Mouse (Mus musculus) left cerebral cortex, adult 2 months (tissue): Measurements from ENCODE around the gene Cbx4. TPM values are rescaled to one million over a fixed set of nuclear protein-coding genes. Genes with fewer than 3 reads are reported as not detected.

Experiments
- DNase-seq, 2 experiments: peaks; one replicate each; pipeline ENCODE4 v3.0.0; 2021 to 2022; ENCODE audit warnings: low spot score in 2 of 2, mixed read lengths in 1 of 2; ENCODE audit errors: extremely low spot score in 1 of 2
- H3K27ac ChIP-seq: fragments of 200-600 bp; 2 replicates; pipeline ENCODE4 v1.8.1; 2022
- H3K4me3 ChIP-seq: fragments of 200-600 bp; 2 replicates; pipeline ENCODE4 v1.8.1; 2022
- CTCF ChIP-seq: fragments of 200-600 bp; IDR thresholded peaks from 2 replicates; pipeline ENCODE4 v1.8.1; 2022; ENCODE audit warnings: antibody characterized with exemption, mild to moderate bottlenecking, moderate library complexity
- intact Hi-C: fragments of 180-260 bp; cut with DNase I; formaldehyde crosslinking; loops from one replicate; pipeline ENCODE4 v1.15.1; 2025
- total RNA-seq, 2 experiments: library from RNA; stranded (reverse); gene quantifications; 2 replicates each; pipeline ENCODE4 v1.2.3; 2021

Gene Cbx4
- total RNA-seq, 2 experiments from 2014 or later, result 51.4 to 54.3 TPM

DNA sequence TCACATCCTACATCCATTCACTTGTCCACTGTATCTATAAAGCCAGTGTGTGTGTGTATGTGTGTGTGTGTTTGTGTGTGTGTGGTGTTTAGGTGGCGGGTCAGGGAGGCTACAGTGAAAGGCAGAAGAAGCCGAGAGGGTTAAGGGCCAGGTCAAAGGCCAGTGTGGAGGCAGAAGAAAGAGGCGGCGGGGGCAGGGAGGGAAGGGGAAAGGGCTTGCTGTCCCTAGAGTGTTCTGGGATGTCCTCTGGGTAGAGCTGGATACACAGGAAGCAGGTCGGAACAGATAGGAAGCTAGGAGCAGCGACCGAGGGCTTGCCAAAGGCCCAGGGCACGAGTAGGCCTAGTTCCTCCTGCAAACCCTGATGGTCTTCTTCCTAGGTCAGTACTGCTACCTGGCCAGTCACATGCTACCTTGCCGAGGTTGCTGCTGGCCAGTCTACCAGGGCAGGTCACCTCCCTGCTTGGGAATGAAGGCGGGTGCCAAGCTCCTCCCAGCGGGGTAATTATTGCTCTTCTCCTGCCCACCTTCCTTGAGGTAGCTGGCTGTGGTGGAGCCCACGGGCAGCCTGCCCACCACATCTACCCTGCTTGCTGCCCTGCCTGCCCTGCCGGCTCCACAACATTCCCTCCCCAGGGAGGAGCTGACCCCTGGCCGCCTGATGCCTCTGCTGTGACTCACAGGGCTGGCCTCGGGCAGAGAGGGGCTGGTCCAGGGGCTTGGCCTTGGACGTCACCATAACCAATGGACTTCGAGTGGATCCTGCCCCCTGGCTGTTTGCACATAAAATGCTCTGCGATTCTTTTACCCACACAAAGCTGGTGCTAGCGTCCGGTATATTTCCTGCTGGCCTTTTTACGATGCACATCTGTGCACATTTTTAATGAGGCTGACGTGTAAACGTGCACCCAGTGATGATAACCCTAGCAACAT, 40.2 kb upstream of the Cbx4 start:
- intact Hi-C loops, result no loop called here
- Histone ChIP-seq H3K27ac (no peak overlapping the region), H3K4me3 (no peak overlapping the region)
- peak; percentile 59 for TF ChIP-seq CTCF
- peak; percentile 24 to 37 for DNase-seq

DNA sequence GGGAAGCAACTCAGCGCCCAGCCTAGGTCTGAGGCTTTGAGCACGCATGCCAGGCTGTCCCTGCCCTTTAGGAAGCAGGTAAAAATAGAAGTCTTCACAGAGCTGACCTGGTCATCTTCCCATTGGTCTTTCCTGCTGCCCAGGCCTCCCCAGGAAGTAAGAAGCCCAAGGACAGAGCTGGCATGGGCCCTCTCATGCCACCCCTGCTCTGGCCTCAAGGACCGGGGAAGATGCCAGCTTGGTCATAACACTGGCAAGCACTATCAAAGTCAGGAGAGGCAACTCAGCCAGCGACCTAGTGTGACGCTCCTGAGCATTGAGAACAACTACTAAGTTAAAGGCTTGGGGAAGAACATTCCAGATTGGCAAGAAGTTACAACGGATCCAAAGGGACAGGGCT, 38.5 kb upstream of the Cbx4 start:
- no peak overlapping the region for H3K27ac ChIP-seq
- intact Hi-C loops, result no loop called here
- DNase-seq, result no peak
- no peak for TF ChIP-seq CTCF
- no peak overlapping the region for H3K4me3 ChIP-seq

DNA sequence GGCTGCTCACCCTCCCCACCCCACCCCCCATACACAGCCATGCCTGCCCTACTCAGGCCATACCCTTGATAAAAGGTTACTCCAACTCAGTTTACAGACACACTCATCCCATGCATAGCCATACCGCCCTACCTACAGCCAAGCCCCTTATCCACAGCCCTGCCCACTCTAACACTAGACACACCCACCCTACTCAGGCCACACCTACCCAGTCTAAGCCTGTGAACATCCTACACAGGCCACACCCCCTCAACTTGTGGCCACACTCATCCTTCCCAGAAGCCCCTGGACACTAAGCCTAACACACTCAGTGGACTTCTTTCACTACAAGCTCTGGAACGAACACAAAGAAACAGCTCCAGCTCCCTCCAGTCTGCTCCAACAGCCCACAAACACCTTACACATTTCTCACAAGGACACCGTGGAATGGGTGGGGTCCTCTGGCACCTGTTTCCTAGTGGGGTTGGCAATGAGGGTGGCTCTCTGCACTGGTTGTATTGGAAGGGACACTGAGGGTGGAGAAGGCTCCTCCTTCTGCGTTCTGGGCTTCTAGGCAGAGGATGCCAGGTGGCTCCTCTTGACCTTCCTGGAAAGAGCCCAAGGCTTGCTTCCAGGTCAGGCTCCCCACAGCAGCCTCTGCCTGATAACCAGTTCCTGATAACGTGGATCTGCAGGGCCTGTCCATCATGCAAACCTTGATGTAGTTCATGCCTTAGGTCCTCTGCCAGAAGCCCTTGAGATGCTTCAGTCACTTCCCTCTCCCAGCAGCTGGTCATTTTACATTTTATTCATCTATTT, 37.7 kb upstream of the Cbx4 start:
- intact Hi-C loops, result no loop called here

DNA sequence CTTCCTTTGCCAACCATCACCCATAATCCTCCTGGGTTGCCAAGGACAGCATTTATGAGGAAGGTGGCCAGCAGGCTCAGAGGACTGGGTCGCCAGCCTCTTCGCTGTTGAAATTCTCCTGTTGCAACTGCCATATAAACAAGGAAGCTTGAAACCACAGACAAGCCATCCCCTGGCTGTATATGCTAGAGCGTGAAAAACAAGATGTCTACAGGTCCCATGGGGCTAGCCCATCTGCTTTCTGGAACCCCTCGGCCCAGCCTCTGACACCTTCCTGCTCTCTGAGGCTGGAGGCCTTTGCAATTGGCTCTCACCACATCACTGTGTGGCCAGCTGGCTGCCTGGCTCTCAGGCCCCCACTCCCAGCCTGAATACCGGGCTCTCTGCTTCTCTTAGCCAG, 36.4 kb upstream of the Cbx4 start:
- intact Hi-C loops, result no loop called here
- Histone ChIP-seq H3K4me3 (no peak overlapping the region), H3K27ac (no peak overlapping the region)
- no peak for DNase-seq
- no peak for TF ChIP-seq CTCF

More for the DNA sequence above, 37.7 kb upstream of the Cbx4 start:
- DNase-seq, result no peak
- H3K27ac ChIP-seq, result no peak overlapping the region
- no peak overlapping the region for H3K4me3 ChIP-seq
- no peak for TF ChIP-seq CTCF

DNA sequence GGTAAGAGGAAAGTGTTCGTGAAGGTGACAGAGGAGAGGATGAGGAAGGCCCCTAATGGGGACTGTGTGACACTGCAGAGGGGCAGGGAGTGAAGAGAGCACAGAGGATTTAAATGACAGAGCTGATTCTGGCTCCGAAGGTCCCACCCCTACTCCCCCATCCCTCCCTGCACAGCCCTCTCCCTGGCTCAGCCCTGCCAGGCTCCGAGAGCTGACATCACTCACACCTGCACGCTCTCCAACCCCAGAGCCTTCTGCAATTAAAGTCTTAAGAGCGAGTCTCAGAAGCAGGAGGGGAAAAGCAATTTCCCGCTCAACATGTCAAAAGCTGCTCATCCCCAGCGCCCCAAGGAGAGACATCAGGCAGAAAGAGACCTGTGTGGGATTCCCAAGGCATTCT, 32.9 kb upstream of the Cbx4 start:
- TF ChIP-seq CTCF, result no peak
- H3K27ac ChIP-seq, result no peak overlapping the region
- no peak overlapping the region for H3K4me3 ChIP-seq
- intact Hi-C loops, result no loop called here
- DNase-seq, result no peak

DNA sequence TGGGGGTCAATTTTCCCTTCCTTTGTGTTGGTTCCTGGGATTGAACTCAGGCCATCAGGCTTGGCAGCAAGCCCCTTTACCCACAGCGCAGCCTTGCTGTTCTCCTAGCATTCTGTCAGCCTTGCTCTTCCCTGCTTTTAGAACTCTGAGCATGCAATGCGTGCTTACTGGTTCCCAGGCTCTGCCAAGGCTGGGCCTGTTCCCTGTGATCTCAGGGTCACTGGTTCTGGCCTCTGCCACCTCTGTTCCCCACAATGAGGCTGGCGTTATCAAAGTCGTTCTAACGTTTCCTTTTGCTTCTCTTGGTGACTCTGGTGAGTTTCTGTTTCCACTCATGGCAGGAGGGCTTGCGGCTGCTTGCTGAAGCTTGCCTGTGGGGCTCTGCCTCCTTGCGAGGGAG, 31.9 kb upstream of the Cbx4 start:
- no peak overlapping the region for H3K4me3 ChIP-seq
- no peak overlapping the region for H3K27ac ChIP-seq
- intact Hi-C loops, result no loop called here
- no peak for DNase-seq
- no peak for TF ChIP-seq CTCF

DNA sequence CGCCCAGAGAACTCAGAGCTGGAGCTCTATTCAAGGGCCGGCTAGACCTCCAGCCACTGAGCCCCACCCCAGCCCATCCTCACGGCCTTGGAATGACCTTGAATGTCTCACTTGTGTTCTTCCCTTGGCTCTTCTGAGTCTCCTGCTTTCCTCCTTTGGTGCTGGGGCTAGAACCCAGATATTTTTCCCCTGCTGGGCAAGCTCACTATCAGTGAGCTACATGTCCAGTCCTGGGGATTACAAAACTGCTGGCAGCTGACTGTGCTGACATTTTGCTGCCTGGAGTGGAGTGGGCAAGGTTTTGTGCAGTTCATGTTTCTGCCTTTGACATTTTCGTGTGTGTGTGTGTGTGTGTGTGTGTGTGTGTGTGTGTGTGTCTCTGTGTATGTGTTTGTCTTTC, 31.0 kb upstream of the Cbx4 start:
- no peak overlapping the region for H3K4me3 ChIP-seq
- intact Hi-C loops, result no loop called here
- H3K27ac ChIP-seq, result no peak overlapping the region
- no peak for DNase-seq
- TF ChIP-seq CTCF, result no peak

DNA sequence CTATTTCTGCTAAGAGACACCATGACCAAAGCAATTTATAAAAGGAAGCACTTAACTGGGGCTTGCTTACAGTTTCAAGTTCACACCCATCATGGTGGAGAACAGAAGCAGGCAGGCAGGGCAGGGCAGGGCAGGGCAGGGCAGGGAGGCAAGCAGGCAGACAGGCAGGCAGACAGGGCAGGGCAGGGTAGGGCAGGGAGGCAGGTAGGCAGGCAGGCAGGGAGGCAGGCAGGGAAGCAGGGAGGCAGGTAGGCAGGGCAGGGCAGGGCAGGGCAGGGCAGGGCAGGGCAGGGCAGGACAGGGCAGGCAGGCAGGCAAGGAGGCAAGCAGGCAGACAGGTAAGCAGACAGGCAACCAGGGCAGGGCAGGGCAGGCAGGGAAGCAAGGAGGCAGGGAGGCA, 26.7 kb upstream of the Cbx4 start:
- H3K27ac ChIP-seq, result no peak overlapping the region
- DNase-seq, result no peak
- TF ChIP-seq CTCF, result no peak
- H3K4me3 ChIP-seq, result no peak overlapping the region
- intact Hi-C loops, result no loop called here

DNA sequence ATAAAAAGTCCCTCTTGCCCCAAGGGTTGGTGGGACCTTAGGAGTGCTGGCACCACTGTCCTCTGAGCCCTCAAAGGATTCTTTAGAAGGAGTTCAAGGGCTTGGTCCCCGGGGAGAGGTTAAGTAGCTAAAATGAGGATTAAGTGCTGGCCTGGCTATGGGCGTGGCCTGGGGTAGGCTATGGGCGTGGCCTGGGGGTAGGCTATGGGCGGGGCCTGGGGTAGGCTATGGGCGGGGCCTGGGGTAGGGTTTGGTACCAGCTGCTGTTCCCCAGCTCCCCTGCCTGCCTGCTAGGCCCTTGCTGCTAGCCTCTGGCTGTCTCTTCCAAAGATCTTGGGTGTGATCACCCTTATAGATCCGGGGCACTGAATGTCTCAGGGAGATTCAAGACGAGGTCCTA, 25.3 kb upstream of the Cbx4 start:
- no peak for DNase-seq
- Histone ChIP-seq H3K27ac (no peak overlapping the region), H3K4me3 (no peak overlapping the region)
- TF ChIP-seq CTCF, result no peak
- intact Hi-C loops, result no loop called here

DNA sequence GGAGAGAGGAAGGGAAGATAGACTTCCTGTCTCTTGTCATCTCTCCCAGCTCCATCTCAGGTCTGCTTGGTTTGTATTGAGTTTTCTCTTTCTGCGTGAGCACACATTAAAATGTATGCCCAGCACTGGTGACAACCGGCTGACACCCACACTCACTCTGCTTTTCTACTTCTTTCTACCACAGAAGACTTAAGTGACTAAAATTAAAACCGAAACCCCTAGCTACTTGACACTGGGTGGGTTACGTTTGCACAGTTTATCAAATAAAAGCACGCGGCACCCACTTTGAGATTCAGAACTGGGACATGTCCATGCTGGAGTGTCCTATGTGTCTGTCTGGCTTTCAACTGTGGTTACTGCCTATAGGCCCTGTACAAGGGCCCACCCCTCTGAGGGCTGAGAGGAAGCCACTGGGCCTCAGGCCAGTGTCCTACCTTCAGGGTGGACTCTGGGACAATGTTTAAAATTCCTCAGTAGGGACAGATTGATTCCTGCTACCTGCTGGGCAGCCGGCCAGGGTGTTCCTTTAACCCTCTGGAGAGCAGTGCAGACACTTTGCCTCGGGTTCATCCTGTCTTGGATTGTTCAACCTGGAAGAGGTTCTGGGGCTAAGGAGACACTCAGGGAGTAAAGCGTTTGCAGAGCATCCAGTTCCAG, 23.5 kb upstream of the Cbx4 start:
- H3K27ac ChIP-seq, result no peak overlapping the region
- DNase-seq, result no peak
- no peak for TF ChIP-seq CTCF
- intact Hi-C loops, result no loop called here
- H3K4me3 ChIP-seq, result no peak overlapping the region

DNA sequence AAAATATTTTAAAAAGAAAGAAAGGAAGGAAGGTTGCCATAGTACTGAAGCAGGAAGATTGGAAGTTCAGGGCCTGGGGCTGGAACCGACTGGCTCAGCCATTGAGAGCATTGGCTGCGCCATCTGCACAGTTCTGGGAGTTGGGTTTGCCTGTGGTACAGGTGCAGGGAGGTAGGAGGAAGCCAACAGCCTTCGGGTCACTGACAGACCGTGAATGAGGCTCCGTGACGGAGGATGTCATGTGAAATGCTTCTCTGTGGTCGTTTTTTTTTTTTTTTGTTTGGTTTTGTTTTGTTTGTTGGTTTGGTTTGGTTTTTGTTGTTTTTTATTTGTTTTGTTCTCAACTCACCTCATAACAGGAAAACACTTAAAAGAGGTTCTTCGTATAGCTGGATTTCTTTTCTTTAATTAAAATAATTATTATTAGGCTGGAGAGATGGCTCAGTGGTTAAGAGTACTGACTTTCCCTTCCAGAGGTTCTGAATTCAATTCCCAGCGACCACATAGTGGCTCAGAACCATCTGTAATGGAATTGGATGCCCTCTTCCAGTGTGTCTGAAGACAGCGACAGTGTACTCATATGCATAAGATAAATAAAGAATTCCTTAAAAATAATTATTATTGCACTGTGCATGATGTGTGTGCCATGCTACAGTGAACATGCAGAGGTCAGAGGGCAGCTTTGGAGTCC, 22.7 kb upstream of the Cbx4 start:
- Histone ChIP-seq H3K4me3 (no peak overlapping the region), H3K27ac (no peak overlapping the region)
- no peak for TF ChIP-seq CTCF
- no peak for DNase-seq
- intact Hi-C loops, result no loop called here
